Mouse (Mus musculus) urinary bladder, postnatal 25 days (tissue): ENCODE measurements around the gene Mtx3.
"Not testable (repeated sequence)": the region's sequence is repeated elsewhere in the genome, so short reads cannot be mapped to it uniquely, and the experiment has no call there.

Experiments
- DNase-seq: peaks from one replicate; pipeline ENCODE4 v3.0.0; 2022; ENCODE audit warnings: low spot score

Gene Mtx3

GRCm38 (mm10) chr13:92844586-92845221 is at the start of gene Mtx3:
Gene Mtx3, plus strand, starts transcription at chr13:92844760.
- DNase-seq = peak; percentile 81

- no peak for DNase-seq
Observed at GRCm38 (mm10) chr13:92798830-92799229, 45.7 kb upstream of the Mtx3 start.

DNA sequence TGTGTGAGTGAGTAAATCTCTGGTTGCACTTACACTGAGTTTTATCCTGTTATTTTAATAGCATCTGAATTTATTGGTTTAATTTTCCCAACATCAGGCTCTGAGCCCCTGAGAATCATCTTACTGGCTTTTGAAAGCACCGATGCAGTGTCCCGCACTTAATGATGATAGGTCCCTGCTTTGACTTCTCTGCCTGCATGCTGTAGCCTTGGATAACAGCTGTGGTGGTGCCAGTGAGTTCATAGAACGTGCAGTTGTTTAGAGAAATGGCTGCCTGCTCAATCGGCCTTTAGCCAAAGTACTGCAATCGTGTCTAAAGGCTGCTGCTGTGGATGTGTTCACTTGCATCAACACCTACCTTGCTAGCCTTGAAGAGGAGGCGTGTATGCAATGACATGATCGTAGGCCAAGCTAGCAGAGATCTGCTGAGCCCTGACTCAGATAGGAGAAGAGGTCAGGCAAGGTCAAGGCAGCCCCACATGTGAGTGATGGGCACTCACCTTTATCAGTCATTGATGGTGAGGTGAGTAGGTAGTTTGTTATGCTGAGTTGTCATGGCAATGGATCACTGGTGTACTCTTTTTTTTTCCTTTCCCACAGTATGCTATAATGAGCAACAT is 45.1 kb upstream of the Mtx3 start:
- DNase-seq = no peak

DNA sequence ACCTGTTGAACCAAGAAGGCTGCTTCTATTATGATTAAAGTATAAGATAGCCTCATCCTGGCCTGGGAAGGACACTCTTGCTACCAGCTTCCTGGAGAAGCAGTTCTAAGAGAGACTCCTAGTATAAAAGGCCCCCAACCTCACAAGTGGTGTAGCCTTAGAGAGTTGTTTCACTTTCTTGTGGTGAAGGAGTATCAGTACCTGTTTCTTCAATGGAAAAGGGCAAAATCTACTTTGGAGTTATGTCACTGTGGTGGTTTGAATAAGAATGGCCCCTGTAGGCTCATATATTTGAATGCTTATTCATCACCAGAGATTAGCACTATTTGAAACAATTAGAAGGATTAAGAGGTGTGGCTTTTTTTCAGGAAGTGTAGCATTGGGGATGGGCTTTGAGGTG is 37.8 kb upstream of the Mtx3 start:
- no peak for DNase-seq

DNA sequence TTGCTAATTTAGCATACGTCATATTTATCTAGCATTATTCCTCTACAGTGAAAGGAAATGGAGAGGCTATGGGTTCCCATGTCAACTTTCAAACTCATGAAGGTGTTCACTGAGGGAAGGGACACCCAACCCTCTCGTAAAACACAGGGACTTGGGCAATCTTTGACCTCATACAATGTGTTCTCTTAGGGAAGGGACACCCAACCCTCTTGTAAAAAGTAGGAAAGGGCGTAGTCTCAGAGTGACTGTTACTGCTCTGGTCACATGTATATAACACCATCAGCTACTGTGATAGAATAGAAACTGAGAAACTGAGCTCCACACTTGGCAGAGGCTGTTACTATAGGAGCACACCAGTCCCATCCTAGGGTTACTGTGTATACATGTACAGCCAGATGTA is 36.7 kb upstream of the Mtx3 start:
- no peak for DNase-seq

GRCm38 (mm10) chr13:92810592-92810991 is 34.0 kb upstream of the Mtx3 start:
- not testable (repeated sequence) for DNase-seq

GRCm38 (mm10) chr13:92816329-92816728 is 28.2 kb upstream of the Mtx3 start:
- no peak for DNase-seq

DNA sequence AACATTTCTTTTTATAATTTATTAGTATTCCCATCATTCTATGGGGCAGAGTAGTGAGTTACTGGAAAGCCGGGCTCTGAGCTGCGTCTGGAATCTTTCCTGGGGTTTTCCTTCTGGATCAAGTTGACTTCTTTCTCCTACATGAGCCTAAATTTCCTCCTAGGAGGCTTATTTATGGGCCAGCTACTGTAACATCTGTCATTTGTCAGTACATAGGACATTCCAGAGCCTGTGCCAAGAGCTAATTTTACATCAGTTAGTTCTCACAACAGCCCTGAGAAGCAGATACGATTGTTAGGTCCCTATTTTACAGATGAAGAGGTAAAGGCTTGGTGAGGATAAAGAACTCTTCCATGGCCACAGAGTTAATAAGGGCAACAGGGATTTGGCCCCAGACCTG is 27.2 kb upstream of the Mtx3 start:
- DNase-seq = no peak

- no peak for DNase-seq
Observed at GRCm38 (mm10) chr13:92828820-92829219, 15.7 kb upstream of the Mtx3 start.

DNA sequence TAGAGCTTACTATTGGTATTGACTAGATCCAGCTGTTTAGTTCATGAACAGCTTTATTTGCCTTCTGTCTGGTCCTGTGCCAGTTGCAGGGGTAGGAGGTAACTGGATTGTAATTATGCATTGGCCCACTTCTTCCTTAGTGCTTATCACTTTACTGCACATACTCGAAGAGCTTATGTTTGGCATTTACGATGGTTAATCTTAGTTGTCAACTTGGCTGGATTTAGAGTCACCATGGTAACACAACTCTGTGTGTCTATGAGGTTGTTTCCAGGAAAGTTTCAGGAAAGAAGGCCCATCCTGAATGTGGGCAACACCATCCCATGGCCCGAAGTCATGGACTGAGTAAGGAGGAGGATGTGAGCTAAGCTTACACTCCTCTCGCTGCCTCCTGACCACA is 11.4 kb upstream of the Mtx3 start:
- no peak for DNase-seq

DNA sequence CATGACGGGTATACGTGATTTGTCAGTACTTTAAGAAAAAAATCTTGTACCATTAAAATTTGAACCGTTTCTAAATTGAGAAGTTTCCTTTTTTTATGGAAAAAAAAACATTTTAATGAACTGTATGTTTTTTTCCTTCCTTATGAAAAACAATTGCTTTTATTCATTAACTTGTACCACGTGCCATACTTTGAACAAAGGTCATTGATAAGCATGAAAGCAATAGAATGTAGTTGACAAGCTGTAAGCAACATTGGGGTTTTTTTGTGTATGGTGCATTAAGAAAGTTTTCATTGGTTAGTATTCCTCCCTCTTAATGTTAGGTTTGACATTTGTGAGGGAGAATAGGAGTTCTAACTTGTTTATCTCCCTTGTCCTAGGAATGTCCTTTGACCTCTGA is 1.9 kb downstream of the Mtx3 start:
- DNase-seq = no peak

DNA sequence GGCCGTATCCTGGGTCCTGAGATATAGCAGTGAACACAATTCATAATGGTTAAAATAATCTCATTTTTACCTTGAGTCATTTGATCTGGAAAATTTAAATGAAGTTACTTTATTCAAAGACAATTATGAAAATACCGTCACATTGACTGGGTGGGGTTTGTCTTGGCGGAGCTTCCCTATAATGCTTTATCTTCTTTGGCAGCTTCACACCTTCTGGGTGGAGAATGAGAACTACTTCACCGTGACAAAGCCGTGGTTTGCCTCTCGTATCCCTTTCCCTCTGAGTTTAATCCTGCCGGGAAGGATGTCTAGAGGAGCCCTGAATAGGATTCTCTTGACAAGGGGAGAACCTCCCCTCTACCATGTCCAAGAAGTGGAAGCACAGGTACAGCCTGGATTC is 2.8 kb downstream of the Mtx3 start:
- no peak for DNase-seq

GRCm38 (mm10) chr13:92848002-92848401 is 3.4 kb downstream of the Mtx3 start:
- no peak for DNase-seq

DNA sequence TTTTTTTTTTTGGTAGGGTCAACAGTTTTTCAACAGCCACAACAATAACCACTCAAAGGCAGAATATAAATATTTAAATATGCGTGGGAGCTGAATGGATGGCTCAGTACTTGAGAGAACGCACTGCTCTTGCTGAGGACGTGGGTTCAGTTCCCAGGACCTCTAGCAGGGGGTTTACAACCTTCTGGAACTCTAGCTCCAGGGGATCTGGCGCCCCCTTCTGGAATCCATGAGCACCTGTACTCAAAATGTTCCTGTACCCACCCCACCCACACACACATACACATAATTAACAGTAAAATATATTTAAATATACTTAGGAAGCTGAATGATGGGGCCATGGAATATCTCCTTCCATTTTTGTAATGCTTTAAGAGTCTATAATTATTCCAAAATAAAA is 11.3 kb downstream of the Mtx3 start:
- no peak for DNase-seq

- DNase-seq = no peak
Observed at GRCm38 (mm10) chr13:92858808-92859207, 14.2 kb downstream of the Mtx3 start.

DNA sequence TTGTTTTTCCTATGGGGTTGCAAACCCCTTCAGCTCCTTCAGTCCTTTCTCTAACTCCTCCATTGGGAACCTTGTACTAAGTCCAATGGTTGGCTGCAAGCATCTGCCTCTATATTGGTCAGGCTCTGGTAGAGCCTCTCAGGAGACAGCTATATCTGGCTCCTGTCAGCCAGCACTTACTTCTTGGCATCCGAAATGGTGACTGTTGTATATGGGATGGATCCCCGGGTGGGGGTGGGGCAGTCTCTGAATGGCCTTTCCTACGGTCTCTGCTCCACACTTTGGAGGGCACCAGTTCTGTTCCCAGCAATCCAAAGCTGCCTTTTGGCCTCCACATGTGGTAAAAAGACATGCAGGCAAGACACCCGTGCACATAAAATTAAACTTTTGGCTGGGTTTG is 15.4 kb downstream of the Mtx3 start:
- DNase-seq = no peak

- DNase-seq = no peak
Observed at GRCm38 (mm10) chr13:92865358-92865757, 20.8 kb downstream of the Mtx3 start.

DNA sequence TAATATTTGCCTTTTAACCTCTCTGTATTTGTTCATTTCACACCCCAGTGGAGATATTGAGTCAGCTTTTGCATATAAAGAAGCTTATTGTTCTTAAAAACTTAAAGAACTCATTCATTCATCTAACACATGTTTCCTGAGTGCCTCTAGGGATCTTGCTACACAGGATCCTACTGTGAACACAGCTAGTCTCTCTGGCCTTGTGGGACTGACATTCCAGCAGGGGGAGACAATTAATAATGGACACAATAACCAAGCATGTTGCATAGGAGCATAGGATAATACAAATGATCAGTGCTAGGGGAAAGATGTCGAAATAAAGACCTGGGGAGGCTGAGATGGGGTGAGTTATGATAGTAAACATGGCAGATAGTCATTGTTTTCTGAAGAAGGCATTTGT is 22.1 kb downstream of the Mtx3 start:
- DNase-seq = no peak

DNA sequence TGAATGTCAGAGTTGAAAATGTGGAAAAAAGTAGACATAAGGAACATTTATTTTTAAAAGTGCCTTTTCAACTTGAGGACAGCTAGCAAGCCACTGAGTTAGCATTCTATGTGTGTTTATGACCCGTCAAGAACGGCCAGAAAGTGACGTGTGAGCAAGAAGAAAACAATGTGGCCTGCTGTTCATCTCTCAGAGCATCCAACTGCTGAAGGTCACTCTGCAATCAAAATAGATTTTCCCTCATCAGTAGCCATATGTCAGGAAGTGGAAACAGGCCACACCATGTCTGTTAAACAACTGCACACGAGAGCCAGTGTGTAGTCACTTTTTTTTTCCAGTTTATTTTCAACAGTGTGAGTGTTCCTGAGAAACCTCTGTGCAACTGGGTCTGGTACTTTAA is 35.0 kb downstream of the Mtx3 start:
- no peak for DNase-seq

DNA sequence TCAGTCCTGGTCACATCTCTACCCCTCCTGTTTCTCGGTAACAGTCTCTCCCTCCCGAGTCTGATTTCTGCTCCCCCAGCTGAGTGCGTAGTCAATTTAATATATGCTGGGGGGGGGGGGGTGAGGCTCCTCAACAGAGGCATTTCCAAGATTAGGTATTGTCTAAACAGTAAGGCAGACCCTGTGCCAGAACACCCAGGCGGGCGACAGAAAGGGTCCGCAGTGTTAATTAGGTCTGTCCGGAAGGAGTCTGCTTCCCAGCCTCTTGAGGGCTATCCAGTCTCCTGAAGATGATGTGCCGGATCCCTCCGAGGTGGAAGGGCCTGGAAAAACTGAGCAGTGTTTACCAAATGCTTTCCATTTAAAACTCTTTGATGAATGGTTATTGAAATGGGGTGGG is 35.4 kb downstream of the Mtx3 start:
- no peak for DNase-seq

DNA sequence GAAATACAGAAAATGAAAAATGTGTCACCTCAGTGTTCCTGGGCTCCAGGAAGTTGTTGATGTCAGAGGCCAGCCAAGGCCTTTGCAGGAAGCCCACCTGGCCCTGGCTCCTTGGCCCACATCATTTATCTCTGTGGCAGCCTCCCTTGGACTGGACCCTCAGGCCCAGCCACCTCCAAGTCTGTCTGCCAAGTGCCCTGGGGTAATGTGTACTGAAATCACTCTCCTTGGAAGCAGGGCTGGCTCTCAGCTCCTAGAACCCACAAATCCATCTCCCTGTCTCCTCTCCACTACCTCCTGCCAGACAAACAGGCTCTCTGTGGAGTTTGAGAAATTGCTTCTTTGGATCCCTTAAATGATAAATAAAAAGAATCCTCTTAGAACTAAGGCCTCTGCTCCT is 36.0 kb downstream of the Mtx3 start:
- DNase-seq = no peak

- no peak for DNase-seq
Observed at GRCm38 (mm10) chr13:92882271-92882985, 37.9 kb downstream of the Mtx3 start.

GRCm38 (mm10) chr13:92882986-92883720 is 38.6 kb downstream of the Mtx3 start:
- no peak for DNase-seq
